Mouse (Mus musculus): ENCODE results near the gene Patl2.
"Not testable (repeated sequence)": the region's sequence is repeated elsewhere in the genome, so short reads cannot be mapped to it uniquely, and the experiment has no call there.

- TF ChIP-seq NELFE (IDR thresholded peaks at IDR 0.05; ENCODE audit: low read depth, low read length); BHLHE40 (IDR thresholded peaks at IDR 0.05; ENCODE audit: borderline replicate concordance, low read depth, low read length); POLR2A (IDR thresholded peaks at IDR 0.05; ENCODE audit: control insufficient read depth in 1 of 2, insufficient read depth in 1 of 2, low read depth in 1 of 2, low read length in 2 of 2, poor library complexity in 1 of 2); CTCF (IDR thresholded peaks at IDR 0.05 in 2 of 3, conservative IDR thresholded peaks at IDR 0.05 in 1 of 3; ENCODE audit: control insufficient read depth in 1 of 3, insufficient read depth in 1 of 3, low read depth in 2 of 3, low read length in 3 of 3, poor library complexity in 1 of 3, severe bottlenecking in 1 of 3); KAT2A (conservative IDR thresholded peaks at IDR 0.05; ENCODE audit: low read depth, low read length): not testable (repeated sequence)
Measured at GRCm38 (mm10) chr2:122217075-122217474, 31.1 kb upstream of the Patl2 start.
